Mouse (Mus musculus) large intestine, adult 2 months (tissue): ENCODE measurements at regions not wholly inside any gene's neighbourhood (a gene's known extent, or its start where the extent isn't known, plus 50 kb on each side); places are given as distances from the start of the nearest gene placed in this dataset.

Experiments
- DNase-seq: peaks from one replicate; pipeline ENCODE4 v3.0.0-alpha.2; 2012; ENCODE audit warnings: low read depth, low spot score
- WGBS: fragments of 180-500 bp; shearing (Covaris S2); methylation state at CpG from one replicate; pipeline ENCODE4 v1.1.7; 2018; 5-methylcytosine and 5-hydroxymethylcytosine counted together

- WGBS = 80% methylated on average over 15 of the region's 15 CpGs
- DNase-seq = no peak
These were observed 98.9 kb downstream of the Kctd12 start for GRCm38 (mm10) chr14:102883344-102884122.

GRCm38 (mm10) chr14:102882281-102882680, 100.2 kb downstream of the Kctd12 start:
- 75% methylated on average over 3 of the region's 3 CpGs for WGBS
- DNase-seq = no peak

GRCm38 (mm10) chr14:102880658-102881083, 101.8 kb downstream of the Kctd12 start:
- 47% methylated on average over 1 of the region's 1 CpGs for WGBS
- no peak for DNase-seq

GRCm38 (mm10) chr14:102878572-102878971, 103.9 kb downstream of the Kctd12 start:
- 95% methylated on average over 6 of the region's 6 CpGs for WGBS

GRCm38 (mm10) chr14:102868160-102868559, 114.3 kb downstream of the Kctd12 start:
- DNase-seq = no peak
- 76% methylated on average over 1 of the region's 1 CpGs for WGBS

More at GRCm38 (mm10) chr14:102878572-102878971, 103.9 kb downstream of the Kctd12 start:
- DNase-seq = no peak

- 78% methylated on average over 2 of the region's 2 CpGs for WGBS
- no peak for DNase-seq
These were observed 114.7 kb downstream of the Kctd12 start for GRCm38 (mm10) chr14:102867697-102868096.

- 69% methylated on average over 1 of the region's 1 CpGs for WGBS
- no peak for DNase-seq
These were observed 115.9 kb downstream of the Kctd12 start for GRCm38 (mm10) chr14:102866511-102866910.

- DNase-seq = no peak
- WGBS = 93% methylated on average over 1 of the region's 1 CpGs
These were observed 120.7 kb downstream of the Kctd12 start for GRCm38 (mm10) chr14:102861694-102862093.

- WGBS = 66% methylated on average over 4 of the region's 4 CpGs
- no peak for DNase-seq
These were observed 123.0 kb downstream of the Kctd12 start for GRCm38 (mm10) chr14:102859361-102859871.

- DNase-seq = peak; percentile 22
- 17% methylated on average over 7 of the region's 7 CpGs for WGBS
These were observed 127.1 kb downstream of the Kctd12 start for GRCm38 (mm10) chr14:102855264-102855840.

GRCm38 (mm10) chr14:102843700-102844099, 138.7 kb downstream of the Kctd12 start:
- DNase-seq = no peak

GRCm38 (mm10) chr14:102837602-102838001, 144.8 kb downstream of the Kctd12 start:
- DNase-seq = no peak
- WGBS = 39% methylated on average over 1 of the region's 1 CpGs

More at GRCm38 (mm10) chr14:102843700-102844099, 138.7 kb downstream of the Kctd12 start:
- WGBS = 67% methylated on average over 3 of the region's 3 CpGs

- DNase-seq = no peak
- WGBS = 80% methylated on average over 11 of the region's 11 CpGs
These were observed 147.2 kb downstream of the Kctd12 start for GRCm38 (mm10) chr14:102835118-102835769.

- DNase-seq = no peak
- 81% methylated on average over 3 of the region's 3 CpGs for WGBS
These were observed 154.0 kb downstream of the Kctd12 start for GRCm38 (mm10) chr14:102828442-102828841.

GRCm38 (mm10) chr14:102827756-102828384, 154.6 kb downstream of the Kctd12 start:
- 79% methylated on average over 7 of the region's 7 CpGs for WGBS
- no peak for DNase-seq

GRCm38 (mm10) chr14:102825525-102825924, 156.9 kb downstream of the Kctd12 start:
- WGBS = 92% methylated on average over 7 of the region's 7 CpGs
- no peak for DNase-seq

GRCm38 (mm10) chr14:102820663-102821062, 161.8 kb downstream of the Kctd12 start:
- DNase-seq = no peak
- 77% methylated on average over 5 of the region's 5 CpGs for WGBS

- WGBS = 58% methylated on average over 5 of the region's 5 CpGs
- no peak for DNase-seq
These were observed 170.8 kb downstream of the Kctd12 start for GRCm38 (mm10) chr14:102811678-102812081.

GRCm38 (mm10) chr14:102811022-102811421, 171.4 kb downstream of the Kctd12 start:
- no peak for DNase-seq
- WGBS = 63% methylated on average over 5 of the region's 5 CpGs
